Mouse (Mus musculus) neural tube, embryonic 12.5 days (tissue): ENCODE data around the gene Evi5l. TPM values are rescaled to one million over a fixed set of nuclear protein-coding genes. Genes with fewer than 3 reads are reported as not detected.

Experiments used
- ATAC-seq: fragments of 200-750 bp; cut with Nextera tagmentation; 2 replicates; pipeline ENCODE4 v1.8.0; 2017; ENCODE audit warnings: low read depth, mild to moderate bottlenecking, moderate TSS enrichment, moderate library complexity; ENCODE audit not compliant: low FRiP score
- H3K27ac ChIP-seq: fragments of 300-500 bp; sonication (generic); 2 replicates; pipeline ENCODE4 v1.5.1; 2016
- H3K27me3 ChIP-seq: fragments of 300-500 bp; sonication (generic); replicated peaks from 2 replicates; pipeline ENCODE4 v1.6.1; 2016; ENCODE audit warnings: mild to moderate bottlenecking
- H3K36me3 ChIP-seq: fragments of 300-500 bp; sonication (generic); 2 replicates; pipeline ENCODE4 v1.6.1; 2016; ENCODE audit warnings: mild to moderate bottlenecking
- H3K4me1 ChIP-seq: fragments of 300-500 bp; sonication (generic); 2 replicates; pipeline ENCODE4 v1.6.1; 2016
- H3K4me2 ChIP-seq: fragments of 300-500 bp; sonication (generic); replicated peaks from 2 replicates; pipeline ENCODE4 v1.6.1; 2016; ENCODE audit warnings: mild to moderate bottlenecking
- H3K4me3 ChIP-seq: fragments of 300-500 bp; sonication (generic); 2 replicates; pipeline ENCODE4 v1.5.1; 2016
- H3K9ac ChIP-seq: fragments of 300-500 bp; sonication (generic); 2 replicates; pipeline ENCODE4 v1.6.1; 2016; ENCODE audit warnings: mild to moderate bottlenecking
- H3K9me3 ChIP-seq: fragments of 300-500 bp; sonication (generic); 2 replicates; pipeline ENCODE4 v1.6.1; 2016; ENCODE audit warnings: mild to moderate bottlenecking
- WGBS: fragments of 180-500 bp; shearing (Covaris S2); methylation state at CpG from one replicate; pipeline ENCODE4 v1.1.7; 2016; 5-methylcytosine and 5-hydroxymethylcytosine counted together
- polyA plus RNA-seq: library from polyadenylated mRNA; unstranded; fragments of >200 nt; fragmentation: Nextera tagmentation; extraction: Ambion mirVana; gene quantifications from 2 replicates; pipeline ENCODE4 v1.2.1, GENCODE M21; 2016

Evi5l gene
- polyA plus RNA-seq, 1 experiment from 2014 or later: 72.1 TPM

DNA sequence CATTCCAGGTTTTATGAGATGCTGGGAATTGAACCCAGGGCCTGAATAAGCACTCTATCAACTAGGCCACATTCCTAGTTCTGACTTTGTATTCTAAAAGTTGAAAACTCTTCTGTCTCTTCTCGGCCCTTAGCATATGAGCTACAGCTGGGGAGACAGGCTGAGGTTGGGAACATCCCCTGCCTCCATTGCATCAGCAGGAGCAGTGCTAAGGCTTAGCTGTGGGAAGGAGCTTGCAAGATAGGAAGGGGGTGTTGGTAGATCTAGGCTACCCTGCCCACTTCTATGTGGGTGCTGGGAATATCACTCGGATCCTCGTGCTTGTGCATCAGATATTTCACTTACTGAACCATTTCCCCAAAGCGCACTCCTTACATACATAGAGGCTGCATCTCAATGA, 61.6 kb downstream of the Evi5l start:
- no peak overlapping the region for H3K27ac ChIP-seq
- H3K9me3 ChIP-seq: no peaks in the 10 kb centered on the region
- H3K36me3 ChIP-seq: no peaks in the 10 kb centered on the region
- WGBS: 91% methylated on average over 4 of the region's 4 CpGs
- no peak overlapping the region for H3K9ac ChIP-seq
- H3K4me1 ChIP-seq: peaks cover 6% of the 10 kb centered on the region
- no peak overlapping the region for H3K4me3 ChIP-seq
- ATAC-seq: no peak
- H3K4me2 ChIP-seq: no peak overlapping the region
- peaks cover 25% of the 10 kb centered on the region for H3K27me3 ChIP-seq

DNA sequence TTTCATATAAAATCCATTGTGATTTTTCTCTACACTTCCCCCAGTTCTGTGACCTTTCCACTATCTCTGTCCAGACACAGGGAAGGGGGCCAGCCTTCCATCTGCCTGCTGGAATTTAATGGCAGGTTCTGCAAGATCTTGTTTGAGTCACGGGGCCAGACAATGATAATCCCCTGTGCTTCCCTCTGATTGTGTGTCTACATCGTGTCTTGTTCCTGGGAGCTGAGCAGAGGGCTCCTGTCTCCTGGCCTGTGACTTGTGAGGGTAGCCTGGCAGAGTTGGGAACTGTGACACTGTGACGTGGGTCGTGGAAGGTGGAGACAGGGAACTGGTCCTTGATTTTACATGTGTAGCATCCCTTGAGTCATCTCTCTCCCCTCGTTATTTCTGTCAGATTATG, 63.4 kb downstream of the Evi5l start:
- ATAC-seq: no peak
- Histone ChIP-seq H3K9me3 (no peaks in the 10 kb centered on the region), H3K4me1 (peaks cover 6% of the 10 kb centered on the region), H3K9ac (no peak overlapping the region), H3K36me3 (no peaks in the 10 kb centered on the region), H3K27ac (no peak overlapping the region), H3K27me3 (peaks cover 25% of the 10 kb centered on the region), H3K4me2 (no peak overlapping the region), H3K4me3 (no peak overlapping the region)
- WGBS: 76% methylated on average over 5 of the region's 5 CpGs

DNA sequence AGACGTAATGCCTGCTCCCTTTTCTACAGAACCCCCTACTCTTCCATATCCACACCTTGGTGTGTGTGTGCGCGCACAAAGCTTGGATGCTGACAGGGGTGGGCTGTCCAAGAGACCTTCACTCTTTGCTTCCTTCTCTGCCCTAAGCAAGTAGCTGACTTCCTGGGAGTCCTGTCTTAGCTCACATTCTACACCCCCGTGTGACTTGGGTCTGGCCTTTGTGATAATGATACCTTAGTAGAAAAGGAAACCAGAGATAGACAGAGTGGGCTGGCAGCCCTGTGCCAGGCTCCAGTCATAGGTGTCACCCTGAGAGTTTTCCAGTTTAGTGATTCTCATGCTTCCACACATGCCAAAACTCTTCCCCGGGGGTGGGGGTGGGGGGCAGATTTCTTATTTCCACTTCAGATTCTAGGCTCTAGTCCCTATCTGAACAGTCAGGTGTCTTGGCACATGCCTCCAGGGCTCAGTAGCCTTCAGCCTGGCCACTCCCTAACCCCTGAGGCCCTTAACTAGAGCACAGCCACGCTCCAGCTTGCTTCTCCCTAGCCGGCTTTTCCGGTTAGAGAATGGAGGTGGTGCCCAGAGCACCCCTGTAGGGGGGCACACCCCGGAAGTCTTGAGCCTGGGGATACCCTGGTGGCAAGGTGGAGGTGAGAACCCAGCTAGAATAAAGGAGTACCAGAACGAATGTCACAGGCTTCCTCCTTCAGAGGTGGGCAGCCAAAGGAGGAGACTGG, 64.4 kb downstream of the Evi5l start:
- WGBS: 62% methylated on average over 10 of the region's 10 CpGs
- H3K9me3 ChIP-seq: no peaks in the 10 kb centered on the region
- peaks cover 6% of the 10 kb centered on the region for H3K4me1 ChIP-seq
- no peak overlapping the region for H3K9ac ChIP-seq
- H3K27me3 ChIP-seq: peaks cover 25% of the 10 kb centered on the region
- no peaks in the 10 kb centered on the region for H3K36me3 ChIP-seq
- H3K27ac ChIP-seq: no peak overlapping the region
- H3K4me3 ChIP-seq: no peak overlapping the region
- no peak overlapping the region for H3K4me2 ChIP-seq
- ATAC-seq: no peak

DNA sequence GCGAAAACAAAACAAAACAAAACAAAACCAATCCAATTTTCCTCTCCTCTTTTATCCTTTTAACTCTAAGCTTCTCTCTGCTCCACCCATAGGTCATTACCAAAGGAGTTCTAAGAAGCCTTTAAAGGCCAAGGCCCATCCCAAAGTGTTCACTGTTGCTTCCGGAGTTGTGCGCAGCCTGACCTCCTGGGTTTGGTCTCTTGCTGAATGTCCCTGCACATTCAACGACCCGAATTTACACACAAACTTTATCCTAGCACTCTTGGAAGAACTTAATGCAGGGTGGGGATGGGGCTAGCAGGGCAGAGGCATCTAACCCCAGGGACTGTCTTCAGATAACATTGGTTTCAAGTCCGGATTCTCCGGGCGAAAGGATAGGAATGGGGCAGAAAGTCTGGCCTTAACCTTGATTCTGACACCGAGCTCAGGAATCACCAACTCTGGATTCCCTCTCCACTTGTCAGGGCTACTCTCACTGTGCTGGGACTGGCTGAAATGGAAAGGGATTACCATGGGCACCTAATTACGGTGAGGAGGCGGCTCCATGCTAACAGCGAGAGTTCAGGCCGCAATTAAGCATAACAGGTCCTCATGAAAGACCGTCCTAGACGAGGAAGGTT, 71.6 kb downstream of the Evi5l start:
- H3K36me3 ChIP-seq: peaks cover 14% of the 10 kb centered on the region
- 0 out of 2 replicates have a peak, but pooled peaks cover 4% of the 10 kb centered on the region for H3K27me3 ChIP-seq
- H3K4me3 ChIP-seq: peak overlapping the region; percentile 80
- H3K9me3 ChIP-seq: no peaks in the 10 kb centered on the region
- peak overlapping the region; percentile 76 for H3K27ac ChIP-seq
- peak overlapping the region; percentile 92 for H3K4me2 ChIP-seq
- H3K9ac ChIP-seq: peak overlapping the region; percentile 58
- H3K4me1 ChIP-seq: peaks cover 19% of the 10 kb centered on the region
- 20% methylated on average over 15 of the region's 15 CpGs for WGBS
- peak; percentile 36; the same call in 1 of the 2 replicates for ATAC-seq

- Histone ChIP-seq H3K9ac (peak within 1 kb of the TSS; percentile 73), H3K9me3 (no peaks in the 10 kb centered on the region), H3K27ac (peak within 1 kb of the TSS; percentile 76), H3K27me3 (0 out of 2 replicates have a peak, but pooled peaks cover 4% of the 10 kb centered on the region), H3K4me1 (peaks cover 19% of the 10 kb centered on the region), H3K4me3 (peak within 1 kb of the TSS; percentile 80), H3K36me3 (peaks cover 21% of the 10 kb centered on the region), H3K4me2 (peak within 1 kb of the TSS; percentile 92)
- ATAC-seq: peak; percentile 94
- WGBS: under 1% methylated on average over 60 of the region's 71 CpGs
Observed at GRCm38 (mm10) chr8:4238434-4239192, 72.2 kb downstream of the Evi5l start, which contains the start of the genes Map2k7 and Gm49320. TSS of gene Map2k7 (plus strand) at chr8:4238740. TSS of gene Gm49320 (plus strand) at chr8:4238865.

DNA sequence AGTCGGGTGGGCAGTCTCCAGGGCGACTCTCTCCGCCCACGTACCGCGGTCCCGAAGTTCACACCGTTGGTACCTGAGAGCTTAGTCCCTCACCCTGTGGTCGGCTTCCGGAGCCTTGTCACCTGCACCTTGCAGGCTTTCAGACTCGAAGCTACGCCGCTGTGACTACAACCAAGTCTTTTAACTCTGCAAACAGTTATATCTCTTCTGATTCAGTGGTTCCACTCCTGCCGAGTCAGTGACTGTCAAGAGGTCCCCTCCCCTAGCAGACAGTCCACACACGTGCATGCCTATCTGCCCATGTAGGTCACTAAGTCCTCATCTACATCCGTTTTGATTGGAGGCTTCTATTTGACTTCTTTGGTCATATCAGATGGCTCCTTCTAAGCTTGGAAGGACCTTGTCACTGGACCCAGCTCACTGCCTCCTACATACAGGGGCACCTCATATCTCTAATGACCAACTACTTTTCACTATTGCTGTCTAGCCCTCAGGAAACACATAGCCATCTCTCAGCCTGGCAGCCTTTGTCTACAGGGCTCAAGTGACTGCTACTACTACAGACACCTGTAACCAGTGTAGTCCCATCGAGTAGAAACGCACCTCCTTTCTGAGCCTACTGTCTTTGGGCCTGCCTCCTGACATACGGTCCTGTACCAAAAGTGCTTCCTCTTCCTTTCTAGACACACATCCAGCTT, 73.0 kb downstream of the Evi5l start:
- peak overlapping the region; percentile 80 for H3K4me3 ChIP-seq

GRCm38 (mm10) chr8:4245061-4245460, 78.7 kb downstream of the Evi5l start:
- Histone ChIP-seq H3K27me3 (peaks cover 9% of the 10 kb centered on the region; the same call in 1 of the 2 replicates), H3K4me3 (no peak overlapping the region), H3K27ac (no peak overlapping the region), H3K4me1 (peaks cover 9% of the 10 kb centered on the region), H3K9ac (no peak overlapping the region), H3K9me3 (no peaks in the 10 kb centered on the region), H3K36me3 (peaks cover 79% of the 10 kb centered on the region), H3K4me2 (no peak overlapping the region)
- no peak for ATAC-seq
- 92% methylated on average over 5 of the region's 5 CpGs for WGBS

More for the DNA sequence above, 73.0 kb downstream of the Evi5l start:
- peak; percentile 39 for ATAC-seq
- Histone ChIP-seq H3K27me3 (0 out of 2 replicates have a peak, but pooled peaks cover 4% of the 10 kb centered on the region), H3K27ac (peak overlapping the region; percentile 68; the same call in 1 of the 2 replicates), H3K4me1 (peaks cover 19% of the 10 kb centered on the region), H3K4me2 (peak overlapping the region; percentile 92), H3K36me3 (peaks cover 28% of the 10 kb centered on the region), H3K9me3 (no peaks in the 10 kb centered on the region), H3K9ac (peak overlapping the region; percentile 73)
- WGBS: 15% methylated on average over 19 of the region's 19 CpGs

GRCm38 (mm10) chr8:4245737-4246136, 79.4 kb downstream of the Evi5l start:
- H3K27me3 ChIP-seq: peaks cover 9% of the 10 kb centered on the region; the same call in 1 of the 2 replicates
- 86% methylated on average over 13 of the region's 13 CpGs for WGBS
- H3K4me3 ChIP-seq: no peak overlapping the region
- H3K4me1 ChIP-seq: peaks cover 5% of the 10 kb centered on the region; the same call in 1 of the 2 replicates
- peaks cover 80% of the 10 kb centered on the region for H3K36me3 ChIP-seq
- no peaks in the 10 kb centered on the region for H3K9me3 ChIP-seq
- no peak overlapping the region for H3K27ac ChIP-seq
- no peak overlapping the region for H3K4me2 ChIP-seq
- ATAC-seq: no peak
- H3K9ac ChIP-seq: no peak overlapping the region

GRCm38 (mm10) chr8:4247241-4247640, 80.9 kb downstream of the Evi5l start:
- H3K27ac ChIP-seq: no peak overlapping the region
- H3K4me2 ChIP-seq: no peak overlapping the region
- H3K4me3 ChIP-seq: no peak overlapping the region
- 0 out of 2 replicates have a peak, but pooled peaks cover 5% of the 10 kb centered on the region for H3K4me1 ChIP-seq
- H3K36me3 ChIP-seq: peaks cover 73% of the 10 kb centered on the region
- H3K9me3 ChIP-seq: no peaks in the 10 kb centered on the region
- peaks cover 9% of the 10 kb centered on the region; the same call in 1 of the 2 replicates for H3K27me3 ChIP-seq
- no peak for ATAC-seq
- 92% methylated on average over 8 of the region's 8 CpGs for WGBS
- H3K9ac ChIP-seq: no peak overlapping the region

DNA sequence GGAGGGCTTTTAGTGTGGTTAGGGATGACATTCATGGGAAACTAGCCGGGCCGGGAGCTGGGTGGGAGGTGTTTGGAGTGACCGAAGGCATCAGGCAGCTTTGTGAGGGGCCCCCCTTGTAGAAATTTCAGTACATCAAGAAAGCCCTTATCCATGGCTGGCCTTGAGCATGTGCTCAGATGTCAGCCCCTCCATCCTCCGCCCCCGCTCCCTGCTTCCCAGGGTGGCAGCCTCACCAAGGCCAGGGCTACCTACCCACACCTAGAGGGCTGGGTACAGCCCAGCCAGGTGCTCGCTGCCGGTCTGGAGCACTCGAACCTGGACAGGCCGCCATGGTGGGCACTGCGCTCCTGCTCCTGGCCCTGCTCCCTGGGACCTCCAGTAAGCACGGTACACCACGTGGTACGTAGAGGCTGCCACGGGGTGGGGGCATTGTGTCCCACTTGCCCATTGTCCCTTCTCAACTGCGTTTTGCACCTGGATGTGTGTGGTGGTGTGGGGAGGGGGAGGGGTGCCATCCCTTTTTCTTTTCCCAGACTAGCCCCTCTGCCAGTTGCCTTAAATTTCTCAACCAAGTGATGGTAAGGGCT, 81.7 kb downstream of the Evi5l start, which contains the start of gene Tgfbr3l:
Gene Tgfbr3l, plus strand, starts transcription at position 264 of the 590 bp plus-strand sequence.
- no peak within 1 kb of the TSS for H3K27ac ChIP-seq
- H3K4me3 ChIP-seq: no peak within 1 kb of the TSS
- no peaks in the 10 kb centered on the region for H3K9me3 ChIP-seq
- 82% methylated on average over 15 of the region's 15 CpGs for WGBS
- H3K4me2 ChIP-seq: no peak within 1 kb of the TSS
- no peak for ATAC-seq
- H3K27me3 ChIP-seq: peaks cover 9% of the 10 kb centered on the region; the same call in 1 of the 2 replicates
- 0 out of 2 replicates have a peak within 1 kb of the TSS, but pooled peaks have one; percentile 2 for H3K9ac ChIP-seq
- H3K4me1 ChIP-seq: 0 out of 2 replicates have a peak, but pooled peaks cover 5% of the 10 kb centered on the region
- peaks cover 66% of the 10 kb centered on the region for H3K36me3 ChIP-seq

DNA sequence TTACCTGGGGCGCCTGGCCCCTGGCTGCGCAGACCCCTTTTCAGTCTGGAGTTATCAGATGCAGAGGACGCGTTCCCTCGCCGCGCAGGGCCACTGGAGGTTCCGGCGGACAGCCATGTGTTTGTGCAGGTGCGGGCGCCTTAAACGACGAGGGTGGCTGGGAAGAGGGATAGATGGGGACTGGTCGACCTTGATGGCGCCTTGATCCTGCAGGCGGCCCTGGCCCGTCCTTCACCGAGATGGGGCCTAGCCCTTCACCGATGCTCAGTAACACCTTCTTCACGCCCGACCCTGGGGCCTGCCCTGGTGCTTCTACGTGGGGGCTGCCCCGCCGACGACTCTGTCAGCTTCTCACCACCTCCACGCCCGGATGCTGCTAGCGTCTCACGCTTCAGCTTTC, 82.8 kb downstream of the Evi5l start:
- Histone ChIP-seq H3K4me1 (peaks cover 13% of the 10 kb centered on the region; the same call in 1 of the 2 replicates), H3K9me3 (no peaks in the 10 kb centered on the region), H3K9ac (0 out of 2 replicates have a peak overlapping the region, but pooled peaks have one; percentile 2), H3K27me3 (peaks cover 9% of the 10 kb centered on the region; the same call in 1 of the 2 replicates), H3K36me3 (peaks cover 54% of the 10 kb centered on the region), H3K4me3 (no peak overlapping the region), H3K27ac (no peak overlapping the region), H3K4me2 (no peak overlapping the region)
- no peak for ATAC-seq
- 18% methylated on average over 29 of the region's 29 CpGs for WGBS
